ENCODE assay signal across 23 mouse cellular contexts in genomic region chr3:37860715-37861461, GRCm38 (mm10).
DNase-seq lines count a peak whose midpoint lies in the region; ATAC-seq lines count a peak whose summit lies in the region.
"Had no signal": no experiment of that assay in that cellular context is flagged by ENCODE, and none has a peak within 500 bp of the region (broad histone marks: within the 10 kb centered on the region; RNA-seq: fewer than 3 reads in every experiment).

No protein-coding gene starts in this region.

- no peak overlapping the region for H3K27ac ChIP-seq in embryonic facial prominence, embryonic 14.5 days (replicated peaks; ENCODE audit: low read depth, low read length)
- no peak overlapping the region for H3K27ac ChIP-seq in embryonic facial prominence, embryonic 10.5 days (replicated peaks)
- peak overlapping the region; percentile 74 for H3K27ac ChIP-seq in heart, embryonic 15.5 days
- H3K27ac ChIP-seq in midbrain, embryonic 11.5 days (ENCODE audit: low read depth, low read length): no peak overlapping the region
- no peak overlapping the region for H3K27ac ChIP-seq in midbrain, embryonic 15.5 days
- H3K27ac ChIP-seq: embryonic facial prominence, embryonic 13.5 days; gastrocnemius, adult 2 months; hindbrain, embryonic 12.5 days; kidney, postnatal 0 days; liver, embryonic 15.5 days; lung, embryonic 15.5 days; midbrain, embryonic 10.5 days; neural tube, embryonic 13.5 days had no signal

- no peaks in the 10 kb centered on the region for H3K36me3 ChIP-seq in embryonic facial prominence, embryonic 14.5 days (ENCODE audit: control insufficient read depth, insufficient read depth, low read length)
- H3K36me3 ChIP-seq in embryonic facial prominence, embryonic 10.5 days (replicated peaks): no peaks in the 10 kb centered on the region
- no peaks in the 10 kb centered on the region for H3K36me3 ChIP-seq in heart, embryonic 15.5 days
- no peaks in the 10 kb centered on the region for H3K36me3 ChIP-seq in midbrain, embryonic 11.5 days (ENCODE audit: control insufficient read depth, insufficient read depth, low read length)
- H3K36me3 ChIP-seq in midbrain, embryonic 15.5 days (replicated peaks): no peaks in the 10 kb centered on the region
- H3K36me3 ChIP-seq: embryonic facial prominence, embryonic 13.5 days; G1E; hindbrain, embryonic 12.5 days; liver, embryonic 15.5 days; lung, embryonic 15.5 days; midbrain, embryonic 10.5 days; neural tube, embryonic 13.5 days; stomach, embryonic 15.5 days had no signal

- peak; percentile 53; the same call in 1 of the 2 replicates for ATAC-seq in embryonic facial prominence, embryonic 14.5 days (ENCODE audit: low read depth)
- ATAC-seq in heart, embryonic 15.5 days (replicated peaks; ENCODE audit: insufficient number of reproducible peaks, insufficient read depth, low FRiP score, low read depth): no peak
- no peak for ATAC-seq in midbrain, embryonic 11.5 days (ENCODE audit: low FRiP score)
- no peak for ATAC-seq in midbrain, embryonic 15.5 days (replicated peaks)

- peaks cover 13% of the 10 kb centered on the region; the same call in 1 of the 2 replicates for H3K4me1 ChIP-seq in embryonic facial prominence, embryonic 14.5 days (ENCODE audit: control insufficient read depth, insufficient read depth, low read length)
- H3K4me1 ChIP-seq in embryonic facial prominence, embryonic 10.5 days: peaks cover 10% of the 10 kb centered on the region; the same call in 1 of the 2 replicates
- H3K4me1 ChIP-seq in heart, embryonic 15.5 days (replicated peaks): peaks cover 21% of the 10 kb centered on the region
- H3K4me1 ChIP-seq in midbrain, embryonic 11.5 days (ENCODE audit: control insufficient read depth, insufficient read depth, low read length): no peaks in the 10 kb centered on the region
- H3K4me1 ChIP-seq in midbrain, embryonic 15.5 days: peaks cover 6% of the 10 kb centered on the region; the same call in 1 of the 2 replicates
- H3K4me1 ChIP-seq: hindbrain, embryonic 12.5 days; midbrain, embryonic 10.5 days had no signal

- H3K4me2 ChIP-seq in embryonic facial prominence, embryonic 14.5 days (ENCODE audit: low read depth, low read length): no peak overlapping the region
- H3K4me2 ChIP-seq in heart, embryonic 15.5 days: no peak overlapping the region
- no peak overlapping the region for H3K4me2 ChIP-seq in midbrain, embryonic 11.5 days
- no peak overlapping the region for H3K4me2 ChIP-seq in midbrain, embryonic 15.5 days
- H3K4me2 ChIP-seq: embryonic facial prominence, embryonic 13.5 days; hindbrain, embryonic 12.5 days; liver, embryonic 15.5 days; lung, embryonic 15.5 days; neural tube, embryonic 13.5 days; stomach, embryonic 15.5 days had no signal

- WGBS in embryonic facial prominence, embryonic 14.5 days: 46% methylated on average over 9 of the region's 9 CpGs
- WGBS in embryonic facial prominence, embryonic 10.5 days: 70% methylated on average over 9 of the region's 9 CpGs
- WGBS in heart, embryonic 15.5 days: 43% methylated on average over 9 of the region's 9 CpGs
- 79% methylated on average over 9 of the region's 9 CpGs for WGBS in midbrain, embryonic 11.5 days
- 65% methylated on average over 9 of the region's 9 CpGs for WGBS in midbrain, embryonic 15.5 days

- no peaks in the 10 kb centered on the region for H3K9me3 ChIP-seq in embryonic facial prominence, embryonic 14.5 days (ENCODE audit: control insufficient read depth, low read length)
- no peaks in the 10 kb centered on the region for H3K9me3 ChIP-seq in embryonic facial prominence, embryonic 10.5 days
- no peaks in the 10 kb centered on the region for H3K9me3 ChIP-seq in heart, embryonic 15.5 days (replicated peaks)
- H3K9me3 ChIP-seq in midbrain, embryonic 11.5 days (ENCODE audit: control insufficient read depth, low read length): no peaks in the 10 kb centered on the region
- H3K9me3 ChIP-seq in midbrain, embryonic 15.5 days: no peaks in the 10 kb centered on the region
- H3K9me3 ChIP-seq: embryonic facial prominence, embryonic 13.5 days; G1E; hindbrain, embryonic 12.5 days; liver, embryonic 15.5 days; lung, embryonic 15.5 days; midbrain, embryonic 10.5 days; neural tube, embryonic 13.5 days; stomach, embryonic 15.5 days had no signal

- no peak overlapping the region for H3K9ac ChIP-seq in embryonic facial prominence, embryonic 14.5 days (ENCODE audit: low read depth, low read length)
- H3K9ac ChIP-seq in heart, embryonic 15.5 days: no peak overlapping the region
- H3K9ac ChIP-seq in midbrain, embryonic 11.5 days (ENCODE audit: low read length): no peak overlapping the region
- H3K9ac ChIP-seq in midbrain, embryonic 15.5 days: no peak overlapping the region
- H3K9ac ChIP-seq: embryonic facial prominence, embryonic 13.5 days; hindbrain, embryonic 12.5 days; liver, embryonic 15.5 days; lung, embryonic 15.5 days; neural tube, embryonic 13.5 days; stomach, embryonic 15.5 days had no signal

- H3K27me3 ChIP-seq in embryonic facial prominence, embryonic 14.5 days (replicated peaks; ENCODE audit: control insufficient read depth, insufficient read depth, low read length): no peaks in the 10 kb centered on the region
- no peaks in the 10 kb centered on the region for H3K27me3 ChIP-seq in embryonic facial prominence, embryonic 10.5 days (replicated peaks; ENCODE audit: low read depth, poor library complexity, severe bottlenecking)
- H3K27me3 ChIP-seq in heart, embryonic 15.5 days: no peaks in the 10 kb centered on the region
- H3K27me3 ChIP-seq in midbrain, embryonic 11.5 days (ENCODE audit: control insufficient read depth, insufficient read depth, low read length): no peaks in the 10 kb centered on the region
- H3K27me3 ChIP-seq in midbrain, embryonic 15.5 days (replicated peaks): no peaks in the 10 kb centered on the region
- H3K27me3 ChIP-seq: embryonic facial prominence, embryonic 13.5 days; hindbrain, embryonic 12.5 days; liver, embryonic 15.5 days; lung, embryonic 15.5 days; Patski; stomach, embryonic 15.5 days had no signal

- H3K4me3 ChIP-seq in embryonic facial prominence, embryonic 14.5 days (ENCODE audit: low read depth, low read length): no peak overlapping the region
- no peak overlapping the region for H3K4me3 ChIP-seq in embryonic facial prominence, embryonic 10.5 days
- H3K4me3 ChIP-seq in heart, embryonic 15.5 days: no peak overlapping the region
- H3K4me3 ChIP-seq in midbrain, embryonic 11.5 days (ENCODE audit: low read depth, low read length): no peak overlapping the region
- H3K4me3 ChIP-seq in midbrain, embryonic 15.5 days: no peak overlapping the region
- H3K4me3 ChIP-seq: embryonic facial prominence, embryonic 13.5 days; erythroblast, embryonic 14.5 days; gastrocnemius, adult 2 months; hindbrain, embryonic 12.5 days; liver, embryonic 15.5 days; lung, embryonic 15.5 days; midbrain, embryonic 10.5 days; neural tube, embryonic 13.5 days; stomach, embryonic 15.5 days had no signal

- DNase-seq in embryonic facial prominence, embryonic 14.5 days (ENCODE audit: low spot score): peak; percentile 38
- no peak for DNase-seq in embryonic facial prominence, embryonic 10.5 days (ENCODE audit: low spot score)
- no peak for DNase-seq in heart, adult 8-10 months (ENCODE audit: low spot score)
- peak; percentile 35 for DNase-seq in midbrain, embryonic 11.5 days (ENCODE audit: low spot score, missing footprints)
- no peak for DNase-seq in left cerebral cortex, adult 8-10 months (ENCODE audit: low spot score in 2 of 2)
- DNase-seq: embryo, embryonic 11 days; gastrocnemius, adult 2 months; kidney, adult 8-10 months; thymus, adult 18-20 months; thymus, postnatal 25 days had no signal

Comparison
In these comparisons a context has a peak if more than half of its experiments do, and no peak if none do; other contexts are left out.
1. DNase-seq: peak in embryonic facial prominence, embryonic 14.5 days (single experiment) and midbrain, embryonic 11.5 days (single experiment); none in embryonic facial prominence, embryonic 10.5 days (single experiment), heart, adult 8-10 months (single experiment) and left cerebral cortex, adult 8-10 months (0 of 2).